Mouse (Mus musculus): ENCODE measurements around the gene Ahsg. TPM values are rescaled to one million over a fixed set of nuclear protein-coding genes. Genes with fewer than 3 reads are reported as not detected.

The Ahsg gene
- polyA plus RNA-seq, 2 experiments: 1.4 TPM; not detected in 1

DNA sequence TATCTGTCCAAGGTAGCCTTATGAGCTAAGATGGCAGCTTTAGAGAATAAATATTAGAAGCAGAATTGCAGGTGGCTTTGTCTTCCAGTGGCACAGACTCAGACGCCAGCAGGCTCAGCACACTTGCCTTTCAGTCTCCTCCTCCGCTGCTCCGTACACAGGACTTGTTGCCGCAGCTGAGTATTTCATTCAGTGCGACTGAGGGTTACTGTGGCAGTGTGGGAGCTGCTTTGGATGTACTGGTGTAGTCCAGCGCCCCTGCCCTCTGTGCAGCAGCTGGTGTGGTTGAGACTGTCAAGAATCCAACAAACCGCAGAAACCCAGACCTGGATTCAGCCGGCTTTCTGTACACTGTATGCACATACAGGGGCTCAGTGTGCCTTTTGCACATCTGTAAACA is 18.7 kb upstream of the Ahsg start:
- H3K4me1 ChIP-seq (ENCODE audit: control insufficient read depth, insufficient read depth, low read length): no peaks in the 10 kb centered on the region
- no peak overlapping the region for H3K4me3 ChIP-seq (replicated peaks; ENCODE audit: low read length)
- 90% methylated on average over 8 of the region's 8 CpGs for WGBS
- H3K9me3 ChIP-seq (ENCODE audit: control insufficient read depth, low read length): no peaks in the 10 kb centered on the region
- H3K9ac ChIP-seq (ENCODE audit: low read depth, low read length, severe bottlenecking): no peak overlapping the region
- TF ChIP-seq POLR2A (IDR thresholded peaks at IDR 0.05; ENCODE audit: borderline replicate concordance, extremely low read depth, insufficient read depth, insufficient read length): no peak
- ATAC-seq (ENCODE audit: low FRiP score, low read depth) (no peak), DNase-seq (ENCODE audit: low spot score) (no peak)
- H3K4me2 ChIP-seq (replicated peaks; ENCODE audit: low read depth, low read length, severe bottlenecking): no peak overlapping the region
- no peaks in the 10 kb centered on the region for H3K27me3 ChIP-seq (ENCODE audit: control insufficient read depth, insufficient read depth, low read length)
- peaks cover 57% of the 10 kb centered on the region for H3K36me3 ChIP-seq (ENCODE audit: control insufficient read depth, insufficient read depth, low read length)
- no peak overlapping the region for H3K27ac ChIP-seq (replicated peaks; ENCODE audit: low read depth, low read length)

DNA sequence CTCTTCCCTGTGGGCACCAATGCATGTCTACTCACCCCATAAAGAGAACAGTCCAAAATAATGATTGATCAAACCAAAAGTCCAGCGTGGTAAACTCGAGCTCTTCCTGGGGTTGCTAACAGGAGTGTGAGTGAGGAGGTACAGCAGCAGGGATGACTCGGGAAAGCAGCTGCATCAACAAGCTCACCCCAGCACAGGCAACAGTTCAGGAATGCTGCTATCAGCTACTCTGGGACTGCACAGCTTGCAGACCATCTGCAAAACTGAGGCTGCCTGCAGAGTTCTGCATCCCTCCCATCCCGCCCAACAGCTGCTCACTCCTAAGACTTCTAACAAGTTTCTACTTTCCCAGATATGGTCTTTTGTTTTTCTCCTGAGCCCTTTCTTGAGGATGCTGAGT is 17.7 kb upstream of the Ahsg start:
- Histone ChIP-seq H3K27me3 (ENCODE audit: control insufficient read depth, insufficient read depth, low read length) (no peaks in the 10 kb centered on the region), H3K9me3 (ENCODE audit: control insufficient read depth, low read length) (no peaks in the 10 kb centered on the region), H3K9ac (ENCODE audit: low read depth, low read length, severe bottlenecking) (no peak overlapping the region), H3K36me3 (ENCODE audit: control insufficient read depth, insufficient read depth, low read length) (peaks cover 49% of the 10 kb centered on the region), H3K4me3 (replicated peaks; ENCODE audit: low read length) (no peak overlapping the region), H3K4me1 (ENCODE audit: control insufficient read depth, insufficient read depth, low read length) (no peaks in the 10 kb centered on the region), H3K4me2 (replicated peaks; ENCODE audit: low read depth, low read length, severe bottlenecking) (no peak overlapping the region), H3K27ac (replicated peaks; ENCODE audit: low read depth, low read length) (no peak overlapping the region)
- TF ChIP-seq POLR2A (IDR thresholded peaks at IDR 0.05; ENCODE audit: borderline replicate concordance, extremely low read depth, insufficient read depth, insufficient read length): no peak
- DNase-seq (ENCODE audit: low spot score): no peak
- 79% methylated on average over 4 of the region's 4 CpGs for WGBS
- no peak for ATAC-seq (ENCODE audit: low FRiP score, low read depth)

DNA sequence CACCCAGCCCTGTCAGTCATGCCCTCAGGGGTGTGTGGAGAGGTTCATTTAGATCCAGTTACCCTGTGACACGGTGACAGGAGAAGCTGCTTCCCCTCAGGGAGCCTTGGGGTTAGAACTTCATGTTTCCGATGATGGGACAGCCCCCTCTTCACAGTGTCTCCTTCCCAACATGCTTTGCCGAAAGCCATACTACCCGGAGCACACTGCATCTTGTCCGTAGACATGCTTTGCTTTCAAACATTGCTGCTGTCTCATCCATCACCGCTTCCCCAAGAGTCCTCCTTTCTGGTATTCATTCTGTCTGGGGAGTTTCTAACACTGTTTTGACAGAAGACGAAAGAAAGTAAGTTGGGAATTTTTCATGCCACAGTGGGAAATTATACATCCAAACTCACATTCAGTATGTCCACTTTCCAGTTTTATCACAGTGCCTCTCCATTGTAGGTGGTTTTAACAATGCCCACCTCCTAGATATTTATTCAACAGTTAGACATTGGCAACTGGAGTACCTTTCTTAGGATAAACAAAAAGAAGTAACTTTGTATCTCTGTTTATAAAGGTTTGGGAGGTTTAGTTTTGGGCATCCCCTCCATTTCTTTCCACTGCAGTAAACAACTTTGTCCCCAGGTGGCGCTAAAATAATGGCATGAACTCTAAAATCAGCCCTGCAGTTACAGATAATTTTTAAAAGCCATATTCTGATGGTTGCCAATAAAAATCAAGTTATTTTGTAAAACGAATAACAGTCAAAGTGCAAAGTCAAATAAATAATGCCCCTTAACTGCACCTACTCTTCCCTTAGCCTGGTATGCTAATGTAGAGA is 14.6 kb upstream of the Ahsg start:
- no peak overlapping the region for H3K4me2 ChIP-seq (replicated peaks; ENCODE audit: low read depth, low read length, severe bottlenecking)
- no peak for ATAC-seq (ENCODE audit: low FRiP score, low read depth)
- H3K9me3 ChIP-seq (ENCODE audit: control insufficient read depth, low read length): no peaks in the 10 kb centered on the region
- peaks cover 19% of the 10 kb centered on the region for H3K36me3 ChIP-seq (ENCODE audit: control insufficient read depth, insufficient read depth, low read length)
- H3K27me3 ChIP-seq (ENCODE audit: control insufficient read depth, insufficient read depth, low read length): no peaks in the 10 kb centered on the region
- no peak overlapping the region for H3K27ac ChIP-seq (replicated peaks; ENCODE audit: low read depth, low read length)
- H3K4me3 ChIP-seq (replicated peaks; ENCODE audit: low read length): no peak overlapping the region
- peak; percentile 23 for DNase-seq (ENCODE audit: low spot score)
- no peak overlapping the region for H3K9ac ChIP-seq (ENCODE audit: low read depth, low read length, severe bottlenecking)
- 38% methylated on average over 9 of the region's 9 CpGs for whole genome bisulfite sequencing
- peaks cover 9% of the 10 kb centered on the region for H3K4me1 ChIP-seq (ENCODE audit: control insufficient read depth, insufficient read depth, low read length)
- no peak for TF ChIP-seq POLR2A (IDR thresholded peaks at IDR 0.05; ENCODE audit: borderline replicate concordance, extremely low read depth, insufficient read depth, insufficient read length)

DNA sequence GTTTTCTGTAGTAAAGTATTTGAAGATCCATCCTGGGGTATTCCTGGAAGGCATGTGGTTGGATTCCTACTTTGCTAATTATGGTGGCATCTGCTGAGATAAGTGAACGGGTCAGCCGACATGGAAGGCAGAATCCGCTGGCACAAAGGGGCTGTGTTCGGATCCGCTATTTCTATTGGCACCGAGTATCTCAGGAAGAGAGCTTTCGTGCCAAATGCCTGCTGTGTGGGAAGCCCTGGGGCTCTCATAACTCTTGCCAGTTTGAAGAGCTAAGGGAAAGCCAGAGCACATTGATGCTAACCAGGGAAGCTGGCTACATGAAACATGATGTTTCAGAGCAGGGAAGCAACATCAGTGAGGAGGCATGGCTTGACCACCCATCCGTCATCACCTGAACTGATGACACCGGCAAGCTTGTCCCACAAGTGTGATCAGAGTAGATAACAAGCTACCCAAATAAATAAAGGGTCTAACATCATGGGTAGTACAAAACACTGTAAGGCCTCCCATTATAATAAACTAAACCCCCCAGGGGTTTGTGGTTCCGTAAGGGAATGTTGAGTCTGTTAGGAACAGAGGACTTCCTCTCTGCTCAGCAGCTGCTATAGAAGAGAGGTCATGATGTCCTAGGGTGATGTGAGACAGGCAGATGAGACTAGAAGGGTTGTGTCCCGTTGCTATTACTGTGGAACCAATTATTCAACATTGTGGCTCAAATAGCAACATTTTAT is 13.3 kb upstream of the Ahsg start:
- TF ChIP-seq POLR2A (IDR thresholded peaks at IDR 0.05; ENCODE audit: borderline replicate concordance, extremely low read depth, insufficient read depth, insufficient read length): no peak
- Histone ChIP-seq H3K27me3 (ENCODE audit: control insufficient read depth, insufficient read depth, low read length) (no peaks in the 10 kb centered on the region), H3K4me2 (replicated peaks; ENCODE audit: low read depth, low read length, severe bottlenecking) (no peak overlapping the region), H3K9me3 (ENCODE audit: control insufficient read depth, low read length) (no peaks in the 10 kb centered on the region), H3K27ac (replicated peaks; ENCODE audit: low read depth, low read length) (no peak overlapping the region), H3K4me3 (replicated peaks; ENCODE audit: low read length) (no peak overlapping the region), H3K36me3 (ENCODE audit: control insufficient read depth, insufficient read depth, low read length) (peaks cover 6% of the 10 kb centered on the region), H3K9ac (ENCODE audit: low read depth, low read length, severe bottlenecking) (no peak overlapping the region), H3K4me1 (ENCODE audit: control insufficient read depth, insufficient read depth, low read length) (peaks cover 9% of the 10 kb centered on the region)
- DNase-seq (ENCODE audit: low spot score): no peak
- WGBS: 71% methylated on average over 11 of the region's 11 CpGs
- ATAC-seq (ENCODE audit: low FRiP score, low read depth): no peak

DNA sequence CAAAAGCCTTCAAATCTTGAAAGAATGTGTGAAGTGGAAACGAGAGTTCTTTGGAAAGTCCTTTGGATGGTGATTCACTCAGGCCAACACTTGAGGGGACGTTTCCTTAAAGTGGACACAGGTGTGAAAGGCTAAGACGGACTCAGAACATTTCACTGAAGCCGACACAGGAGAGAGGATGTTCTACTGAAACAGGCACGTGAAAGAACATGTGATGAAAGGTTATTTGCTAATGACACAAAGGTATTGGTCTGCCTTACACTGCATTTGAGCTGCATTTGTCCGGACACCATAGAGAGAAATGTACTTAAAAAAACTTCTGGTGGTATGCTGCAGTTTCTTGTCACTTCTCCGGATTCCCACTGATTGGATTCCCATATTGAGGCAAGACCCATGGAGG is 12.4 kb upstream of the Ahsg start:
- TF ChIP-seq POLR2A (IDR thresholded peaks at IDR 0.05; ENCODE audit: borderline replicate concordance, extremely low read depth, insufficient read depth, insufficient read length): no peak
- no peak overlapping the region for H3K4me3 ChIP-seq (replicated peaks; ENCODE audit: low read length)
- H3K27me3 ChIP-seq (ENCODE audit: control insufficient read depth, insufficient read depth, low read length): no peaks in the 10 kb centered on the region
- no peak overlapping the region for H3K4me2 ChIP-seq (replicated peaks; ENCODE audit: low read depth, low read length, severe bottlenecking)
- ATAC-seq (ENCODE audit: low FRiP score, low read depth): no peak
- H3K36me3 ChIP-seq (ENCODE audit: control insufficient read depth, insufficient read depth, low read length): no peaks in the 10 kb centered on the region; the same call in 1 of the 2 replicates
- peaks cover 9% of the 10 kb centered on the region for H3K4me1 ChIP-seq (ENCODE audit: control insufficient read depth, insufficient read depth, low read length)
- 75% methylated on average over 7 of the region's 7 CpGs for WGBS
- H3K9me3 ChIP-seq (ENCODE audit: control insufficient read depth, low read length): no peaks in the 10 kb centered on the region
- no peak overlapping the region for H3K27ac ChIP-seq (replicated peaks; ENCODE audit: low read depth, low read length)
- no peak for DNase-seq (ENCODE audit: low spot score)
- no peak overlapping the region for H3K9ac ChIP-seq (ENCODE audit: low read depth, low read length, severe bottlenecking)
